Mouse (Mus musculus) liver, embryonic 11.5 days (tissue): ENCODE results near the gene Dcaf4. TPM values are rescaled to one million over a fixed set of nuclear protein-coding genes. Genes with fewer than 3 reads are reported as not detected.

ENCODE experiments used
- ATAC-seq: fragments of 200-750 bp; cut with Nextera tagmentation; replicated peaks from 2 replicates; pipeline ENCODE4 v1.8.0; 2017; ENCODE audit warnings: moderate number of reproducible peaks, mild to moderate bottlenecking, moderate TSS enrichment, moderate library complexity; ENCODE audit not compliant: low FRiP score
- DNase-seq: peaks from one replicate; pipeline ENCODE4 v3.0.0-alpha.2; 2017; ENCODE audit warnings: low spot score
- H3K27ac ChIP-seq: fragments of 300-500 bp; sonication (generic); 2 replicates; pipeline ENCODE4 v1.5.1; 2014; ENCODE audit warnings: mild to moderate bottlenecking, low read depth, low read length, control low read depth
- H3K27me3 ChIP-seq: fragments of 300-500 bp; sonication (generic); replicated peaks from 2 replicates; pipeline ENCODE4 v1.6.1; 2014; ENCODE audit warnings: low read length, mixed read lengths; ENCODE audit not compliant: control insufficient read depth, insufficient read depth
- H3K36me3 ChIP-seq: fragments of 300-500 bp; sonication (generic); 2 replicates; pipeline ENCODE4 v1.6.1; 2014; ENCODE audit warnings: mild to moderate bottlenecking, low read length, moderate library complexity, mixed read lengths; ENCODE audit not compliant: control insufficient read depth, insufficient read depth
- H3K4me1 ChIP-seq: fragments of 300-500 bp; sonication (generic); replicated peaks from 2 replicates; pipeline ENCODE4 v1.6.1; 2014; ENCODE audit warnings: low read length, mixed read lengths; ENCODE audit not compliant: control insufficient read depth, insufficient read depth
- H3K4me2 ChIP-seq: fragments of 300-500 bp; sonication (generic); 2 replicates; pipeline ENCODE4 v1.6.1; 2014; ENCODE audit warnings: mild to moderate bottlenecking, control low read depth, moderate library complexity
- H3K4me3 ChIP-seq: fragments of 300-500 bp; sonication (generic); 2 replicates; pipeline ENCODE4 v1.5.1; 2014; ENCODE audit warnings: low read depth, low read length, control low read depth
- H3K9ac ChIP-seq: fragments of 300-500 bp; sonication (generic); 2 replicates; pipeline ENCODE4 v1.6.1; 2014; ENCODE audit warnings: low read depth, low read length, control low read depth
- H3K9me3 ChIP-seq: fragments of 300-500 bp; sonication (generic); 2 replicates; pipeline ENCODE4 v1.6.1; 2016; ENCODE audit warnings: low read length, inconsistent platforms, mixed read lengths; ENCODE audit not compliant: control insufficient read depth
- WGBS: fragments of 180-500 bp; shearing (Covaris S2); extraction: QIAGEN DNeasy Blood & Tissue Kit; methylation state at CpG from one replicate; pipeline ENCODE4 v1.1.7; 2014; 5-methylcytosine and 5-hydroxymethylcytosine counted together
- polyA plus RNA-seq: library from polyadenylated mRNA; unstranded; fragments of >200 nt; fragmentation: Nextera tagmentation; extraction: Ambion mirVana; gene quantifications from 2 replicates; pipeline ENCODE4 v1.2.1, GENCODE M21; 2014

The Dcaf4 gene
- polyA plus RNA-seq, 1 experiment from 2014 or later, result 29.9 TPM

GRCm38 (mm10) chr12:83491609-83492008, 28.7 kb upstream of the Dcaf4 start:
- DNase-seq (no peak), ATAC-seq (no peak)
- H3K4me3 ChIP-seq, result no peak overlapping the region
- H3K4me1 ChIP-seq, result peaks cover 7% of the 10 kb centered on the region; the same call in 1 of the 2 replicates
- H3K9ac ChIP-seq, result no peak overlapping the region
- H3K27ac ChIP-seq, result no peak overlapping the region
- no peaks in the 10 kb centered on the region for H3K27me3 ChIP-seq
- H3K36me3 ChIP-seq, result no peaks in the 10 kb centered on the region
- no peak overlapping the region for H3K4me2 ChIP-seq
- WGBS, result 42% methylated on average over 1 of the region's 1 CpGs
- H3K9me3 ChIP-seq, result no peaks in the 10 kb centered on the region

GRCm38 (mm10) chr12:83492808-83493207, 27.5 kb upstream of the Dcaf4 start:
- 65% methylated on average over 3 of the region's 3 CpGs for WGBS
- no peak overlapping the region for H3K4me3 ChIP-seq

GRCm38 (mm10) chr12:83494196-83494595, 26.1 kb upstream of the Dcaf4 start:
- no peak overlapping the region for H3K4me2 ChIP-seq
- H3K36me3 ChIP-seq, result no peaks in the 10 kb centered on the region
- DNase-seq (no peak), ATAC-seq (no peak)
- no peaks in the 10 kb centered on the region for H3K9me3 ChIP-seq
- H3K27me3 ChIP-seq, result no peaks in the 10 kb centered on the region
- H3K4me1 ChIP-seq, result no peaks in the 10 kb centered on the region
- no peak overlapping the region for H3K27ac ChIP-seq
- H3K4me3 ChIP-seq, result no peak overlapping the region
- H3K9ac ChIP-seq, result no peak overlapping the region
- WGBS, result 69% methylated on average over 9 of the region's 9 CpGs

More at GRCm38 (mm10) chr12:83492808-83493207, 27.5 kb upstream of the Dcaf4 start:
- Histone ChIP-seq H3K36me3 (no peaks in the 10 kb centered on the region), H3K27ac (no peak overlapping the region), H3K4me1 (peaks cover 7% of the 10 kb centered on the region; the same call in 1 of the 2 replicates), H3K4me2 (no peak overlapping the region), H3K9me3 (no peaks in the 10 kb centered on the region), H3K9ac (no peak overlapping the region), H3K27me3 (no peaks in the 10 kb centered on the region)
- DNase-seq, result no peak
- no peak for ATAC-seq

GRCm38 (mm10) chr12:83495248-83495960, 24.9 kb upstream of the Dcaf4 start:
- no peaks in the 10 kb centered on the region for H3K27me3 ChIP-seq
- H3K9ac ChIP-seq, result no peak overlapping the region
- no peaks in the 10 kb centered on the region for H3K36me3 ChIP-seq
- H3K27ac ChIP-seq, result no peak overlapping the region
- DNase-seq (no peak), ATAC-seq (no peak)
- H3K4me2 ChIP-seq, result no peak overlapping the region
- no peak overlapping the region for H3K4me3 ChIP-seq
- 63% methylated on average over 4 of the region's 4 CpGs for WGBS
- H3K9me3 ChIP-seq, result no peaks in the 10 kb centered on the region
- H3K4me1 ChIP-seq, result no peaks in the 10 kb centered on the region

- Histone ChIP-seq H3K27ac (no peak overlapping the region), H3K4me2 (no peak overlapping the region), H3K36me3 (no peaks in the 10 kb centered on the region), H3K27me3 (no peaks in the 10 kb centered on the region), H3K4me1 (no peaks in the 10 kb centered on the region), H3K9ac (no peak overlapping the region), H3K9me3 (no peaks in the 10 kb centered on the region), H3K4me3 (no peak overlapping the region)
- DNase-seq, result no peak
- no peak for ATAC-seq
- 56% methylated on average over 9 of the region's 9 CpGs for WGBS
These were observed 24.3 kb upstream of the Dcaf4 start for GRCm38 (mm10) chr12:83495961-83496282.

GRCm38 (mm10) chr12:83496336-83496735, 23.9 kb upstream of the Dcaf4 start:
- WGBS, result 73% methylated on average over 4 of the region's 4 CpGs
- no peak for DNase-seq
- ATAC-seq, result no peak

GRCm38 (mm10) chr12:83496736-83497135, 23.5 kb upstream of the Dcaf4 start:
- H3K4me1 ChIP-seq, result no peaks in the 10 kb centered on the region
- no peak overlapping the region for H3K4me2 ChIP-seq
- no peak overlapping the region for H3K9ac ChIP-seq
- ATAC-seq, result no peak
- H3K4me3 ChIP-seq, result no peak overlapping the region
- no peaks in the 10 kb centered on the region for H3K27me3 ChIP-seq
- no peak overlapping the region for H3K27ac ChIP-seq
- no peaks in the 10 kb centered on the region for H3K36me3 ChIP-seq
- whole genome bisulfite sequencing, result 73% methylated on average over 6 of the region's 6 CpGs
- no peaks in the 10 kb centered on the region for H3K9me3 ChIP-seq
- DNase-seq, result no peak

More at GRCm38 (mm10) chr12:83496336-83496735, 23.9 kb upstream of the Dcaf4 start:
- Histone ChIP-seq H3K4me3 (no peak overlapping the region), H3K9ac (no peak overlapping the region), H3K4me2 (no peak overlapping the region), H3K9me3 (no peaks in the 10 kb centered on the region), H3K27ac (no peak overlapping the region), H3K36me3 (no peaks in the 10 kb centered on the region), H3K4me1 (no peaks in the 10 kb centered on the region), H3K27me3 (no peaks in the 10 kb centered on the region)

GRCm38 (mm10) chr12:83497959-83498358, 22.3 kb upstream of the Dcaf4 start:
- ATAC-seq, result no peak
- DNase-seq, result no peak
- H3K27me3 ChIP-seq, result no peaks in the 10 kb centered on the region
- no peak overlapping the region for H3K4me2 ChIP-seq
- H3K9ac ChIP-seq, result no peak overlapping the region
- no peaks in the 10 kb centered on the region for H3K9me3 ChIP-seq
- H3K4me1 ChIP-seq, result no peaks in the 10 kb centered on the region
- WGBS, result 78% methylated on average over 3 of the region's 3 CpGs
- no peaks in the 10 kb centered on the region for H3K36me3 ChIP-seq
- H3K27ac ChIP-seq, result no peak overlapping the region
- no peak overlapping the region for H3K4me3 ChIP-seq

- H3K27me3 ChIP-seq, result no peaks in the 10 kb centered on the region
- H3K4me1 ChIP-seq, result no peaks in the 10 kb centered on the region
- H3K4me3 ChIP-seq, result no peak overlapping the region
- no peak for DNase-seq
- H3K9ac ChIP-seq, result no peak overlapping the region
- no peak overlapping the region for H3K27ac ChIP-seq
- no peaks in the 10 kb centered on the region for H3K9me3 ChIP-seq
- H3K36me3 ChIP-seq, result no peaks in the 10 kb centered on the region
- no peak overlapping the region for H3K4me2 ChIP-seq
- whole genome bisulfite sequencing, result 76% methylated on average over 5 of the region's 5 CpGs
- ATAC-seq, result no peak
These were observed 21.0 kb upstream of the Dcaf4 start for GRCm38 (mm10) chr12:83499256-83499655.
